Mouse (Mus musculus) lung, adult 2 months (tissue): ENCODE measurements around the gene Atoh8.

Experiments used
- CTCF ChIP-seq: fragments of 200-500 bp; IDR thresholded peaks from 2 replicates; pipeline ENCODE4 v1.5.1; 2011; ENCODE audit warnings: mild to moderate bottlenecking, low read length, control low read depth; ENCODE audit not compliant: insufficient read depth
- POLR2A ChIP-seq: fragments of 200-500 bp; IDR thresholded peaks from 2 replicates; pipeline ENCODE4 v1.6.1; 2011; ENCODE audit warnings: low read depth, mild to moderate bottlenecking, control low read depth, low read length, borderline replicate concordance; ENCODE audit errors: extremely low read depth

GRCm38 (mm10) chr6:72209738-72210137, 25.6 kb downstream of the Atoh8 start:
- no peak for TF ChIP-seq POLR2A
- no peak for TF ChIP-seq CTCF
